Mouse (Mus musculus): ENCODE data around the gene Rundc3a. TPM values are rescaled to one million over a fixed set of nuclear protein-coding genes. Genes with fewer than 3 reads are reported as not detected.
A peak's percentile ranks its signal among the peaks of the same experiment; 100 is the strongest.
"Not testable (repeated sequence)": the region's sequence is repeated elsewhere in the genome, so short reads cannot be mapped to it uniquely, and the experiment has no call there.

The Rundc3a gene
- 1 to 10 TPM in 1 of 2 experiments, under 1 TPM in 1; 0.87 to 1.9 TPM for total RNA-seq (2021)
- long read RNA-seq, experiment 1, partial matches to known transcripts = 0 of 3 reads
- long read RNA-seq, experiment 1, other reads (novel, unspliced or antisense) = 2 of 3 reads
- long read RNA-seq, experiment 2 = 0 reads

GRCm38 (mm10) chr11:102393238-102393634, at the start of gene Rundc3a:
Gene Rundc3a, plus strand, starts transcription at chr11:102393403.
- peak; percentile 87 for DNase-seq

DNA sequence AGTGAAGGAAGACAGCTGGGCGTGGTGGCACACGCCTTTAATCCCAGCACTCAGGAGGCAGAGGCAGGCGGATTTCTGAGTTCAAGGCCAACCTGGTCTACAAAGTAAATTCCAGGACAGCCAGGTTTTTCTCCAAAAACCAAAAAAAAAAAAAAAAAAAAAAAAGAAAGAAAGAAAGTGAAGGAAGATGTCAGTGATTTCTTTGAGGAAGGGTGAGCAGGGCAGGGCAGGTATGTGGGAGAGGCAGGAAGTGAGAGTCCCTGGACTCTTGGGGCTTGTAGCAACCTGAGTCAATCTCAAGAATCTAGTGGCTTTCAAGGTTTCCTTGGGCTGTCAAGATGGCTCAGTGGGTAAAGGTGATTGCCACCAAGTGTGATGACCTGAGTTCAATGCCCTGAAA, 48.7 kb upstream of the Rundc3a start:
- DNase-seq = no peak

GRCm38 (mm10) chr11:102346926-102347325, 46.3 kb upstream of the Rundc3a start:
- no peak for DNase-seq

- DNase-seq = no peak
Observed at GRCm38 (mm10) chr11:102347683-102348082, 45.5 kb upstream of the Rundc3a start.

- no peak for DNase-seq
Observed at GRCm38 (mm10) chr11:102348101-102348585, 45.1 kb upstream of the Rundc3a start.

DNA sequence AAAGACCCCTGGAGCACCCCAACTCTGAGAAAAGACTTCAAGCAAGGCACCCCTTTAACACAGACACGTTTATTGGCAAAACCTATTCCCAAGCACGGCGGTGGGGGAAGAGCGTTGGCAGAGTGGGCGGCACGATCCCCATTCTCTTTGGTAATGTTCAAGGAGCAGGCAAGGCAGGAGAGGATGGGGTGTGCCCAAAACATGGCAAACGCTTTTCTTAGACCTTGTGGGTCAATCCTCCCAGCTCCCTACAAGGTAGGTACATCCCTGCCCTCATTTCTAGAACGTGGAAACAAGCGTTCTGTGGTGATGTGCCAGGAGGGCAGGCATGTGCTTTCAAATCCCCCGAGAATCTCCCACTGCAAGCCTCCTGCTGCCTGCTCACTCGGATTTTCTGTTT, 44.4 kb upstream of the Rundc3a start:
- no peak for DNase-seq

DNA sequence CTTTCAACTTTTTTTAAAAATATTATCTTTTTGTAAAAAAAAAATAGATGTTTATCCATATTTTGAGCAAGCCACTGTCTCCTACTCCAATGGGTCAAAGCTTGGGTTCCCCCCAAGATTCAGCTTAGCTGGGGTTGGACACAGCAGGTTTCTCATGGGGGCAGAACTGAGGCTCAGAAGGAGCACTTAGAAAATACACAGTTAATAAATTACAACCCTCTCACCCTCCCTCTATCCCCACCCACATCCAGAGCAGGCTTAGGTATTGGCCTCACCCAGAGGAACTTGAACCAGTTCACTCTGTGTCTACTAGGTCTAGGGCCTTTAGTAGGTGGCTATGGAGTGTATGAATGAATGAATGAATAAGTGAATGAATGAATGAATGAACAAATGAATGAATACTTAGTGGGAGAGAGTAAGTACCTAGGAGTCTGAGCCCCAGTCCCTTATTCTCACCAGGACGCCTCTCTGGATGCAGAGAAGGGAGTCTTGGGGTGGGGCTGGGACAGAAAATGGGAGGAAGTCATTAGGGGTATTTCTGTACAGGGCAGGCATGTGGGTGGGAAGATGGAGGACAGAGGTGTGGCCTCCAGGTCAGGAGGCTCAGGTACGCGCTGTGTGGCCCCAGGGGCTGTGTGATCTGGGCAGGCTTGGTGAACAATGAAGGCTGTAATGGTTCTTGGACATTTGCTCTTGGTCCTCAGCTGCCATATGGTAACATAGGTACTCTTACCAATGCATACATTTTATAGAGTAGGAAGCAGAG, 43.8 kb upstream of the Rundc3a start:
- no peak for DNase-seq

DNA sequence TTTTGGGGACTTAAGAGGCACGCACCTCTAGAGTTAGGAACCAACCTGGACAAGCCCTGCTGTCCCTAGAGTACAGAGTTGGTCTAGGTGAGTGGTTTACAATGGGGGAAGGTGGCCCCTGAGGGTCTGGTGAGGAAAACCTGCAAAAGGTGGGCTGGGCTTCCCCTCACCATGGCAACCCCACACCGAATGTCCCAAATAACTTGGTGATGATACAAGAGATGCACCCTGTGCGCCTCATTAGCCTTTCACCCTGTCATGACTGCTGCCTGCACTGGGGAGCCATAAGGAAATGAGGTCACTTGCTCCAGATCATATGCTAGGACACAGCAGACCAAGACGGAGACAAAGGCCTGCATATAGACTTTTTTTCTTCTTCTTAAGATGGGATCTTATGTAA, 42.8 kb upstream of the Rundc3a start:
- no peak for DNase-seq

- DNase-seq = no peak
Observed at GRCm38 (mm10) chr11:102350981-102351523, 42.2 kb upstream of the Rundc3a start.

DNA sequence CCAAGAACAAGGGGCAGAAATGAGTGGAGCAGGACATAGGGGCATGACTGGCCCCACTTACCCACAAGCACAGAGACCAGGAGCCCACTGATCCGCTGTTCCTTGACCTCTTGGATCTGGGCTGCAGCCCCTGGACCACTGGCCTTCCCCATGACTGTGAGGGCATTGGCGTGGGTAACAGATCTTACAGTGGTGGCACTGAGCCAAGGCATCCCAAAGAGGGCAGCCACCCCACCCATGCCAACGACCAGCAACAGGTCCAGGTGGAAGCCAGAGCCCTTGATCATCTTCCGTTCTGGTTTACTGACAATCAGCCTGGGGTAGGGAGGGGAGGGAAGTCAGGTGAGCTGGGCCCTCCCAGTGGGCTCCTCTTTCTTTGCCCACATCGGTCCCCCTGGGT, 40.8 kb upstream of the Rundc3a start:
- no peak for DNase-seq

DNA sequence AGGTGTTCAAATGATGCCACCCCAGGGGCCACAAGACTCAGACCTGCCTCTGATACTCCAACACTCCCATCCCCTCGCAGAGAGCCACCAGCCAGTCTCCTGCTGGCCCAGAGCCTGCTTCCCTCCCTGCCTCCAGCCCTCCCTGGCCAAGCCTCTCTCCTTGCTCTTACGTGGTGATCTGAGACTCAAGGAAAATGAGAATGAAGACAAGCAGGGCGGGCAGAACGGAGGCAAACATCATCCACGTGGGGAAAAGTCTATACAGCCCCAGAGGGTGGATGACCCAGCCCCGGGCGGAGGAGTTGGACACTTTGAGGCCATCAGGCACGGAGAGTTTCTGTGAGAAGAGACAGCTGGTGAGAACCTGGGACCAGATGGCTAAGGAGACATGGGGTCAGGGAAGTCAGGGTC, 40.2 kb upstream of the Rundc3a start:
- DNase-seq = no peak

- DNase-seq = no peak
Observed at GRCm38 (mm10) chr11:102355501-102355900, 37.7 kb upstream of the Rundc3a start.

DNA sequence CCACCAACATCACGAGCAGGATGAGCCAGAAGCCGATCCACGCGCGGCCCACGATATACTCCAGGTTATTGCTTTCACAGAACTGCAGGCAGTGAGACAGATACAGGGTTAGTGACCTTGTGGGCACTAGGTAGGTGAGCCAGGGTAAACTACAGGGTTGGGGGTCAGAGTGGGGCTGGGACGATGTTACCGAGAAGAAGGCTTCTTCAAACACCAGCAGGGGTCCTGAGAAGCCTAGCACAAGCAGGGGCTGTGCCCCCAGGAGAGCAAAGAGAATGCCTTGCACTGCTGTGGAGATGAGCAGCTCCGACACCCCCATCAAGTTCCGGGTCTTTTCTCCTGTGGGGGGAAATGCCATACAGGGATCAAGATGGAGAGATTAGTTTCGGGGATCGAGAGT, 37.0 kb upstream of the Rundc3a start:
- no peak for DNase-seq

GRCm38 (mm10) chr11:102356636-102357350, 36.4 kb upstream of the Rundc3a start:
- no peak for DNase-seq

- DNase-seq = no peak
Observed at GRCm38 (mm10) chr11:102358365-102358764, 34.8 kb upstream of the Rundc3a start.

- DNase-seq = no peak
Observed at GRCm38 (mm10) chr11:102361776-102362495, 31.3 kb upstream of the Rundc3a start.

DNA sequence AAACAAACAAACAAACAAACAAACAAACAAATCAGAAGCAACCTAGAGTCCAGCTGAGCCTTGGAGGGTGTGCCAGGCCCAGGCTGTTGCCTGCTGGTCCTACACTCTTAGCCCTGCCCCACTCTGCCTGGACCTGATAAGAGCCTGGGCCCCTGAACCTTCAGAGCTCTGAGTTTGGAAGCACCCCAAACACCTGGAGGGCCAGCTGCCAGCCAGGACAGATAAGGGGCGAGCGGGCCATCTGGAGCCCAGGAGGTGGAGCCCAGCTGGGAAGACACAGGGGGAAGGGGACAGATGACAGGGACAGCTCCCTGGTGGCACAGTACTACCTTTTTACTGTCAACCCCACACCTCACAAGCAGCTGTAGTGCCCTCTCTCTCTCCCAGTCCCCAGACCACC, 29.6 kb upstream of the Rundc3a start:
- no peak for DNase-seq

- DNase-seq = no peak
Observed at GRCm38 (mm10) chr11:102364570-102365371, 28.4 kb upstream of the Rundc3a start.

- DNase-seq = no peak
Observed at GRCm38 (mm10) chr11:102365699-102366098, 27.5 kb upstream of the Rundc3a start.

DNA sequence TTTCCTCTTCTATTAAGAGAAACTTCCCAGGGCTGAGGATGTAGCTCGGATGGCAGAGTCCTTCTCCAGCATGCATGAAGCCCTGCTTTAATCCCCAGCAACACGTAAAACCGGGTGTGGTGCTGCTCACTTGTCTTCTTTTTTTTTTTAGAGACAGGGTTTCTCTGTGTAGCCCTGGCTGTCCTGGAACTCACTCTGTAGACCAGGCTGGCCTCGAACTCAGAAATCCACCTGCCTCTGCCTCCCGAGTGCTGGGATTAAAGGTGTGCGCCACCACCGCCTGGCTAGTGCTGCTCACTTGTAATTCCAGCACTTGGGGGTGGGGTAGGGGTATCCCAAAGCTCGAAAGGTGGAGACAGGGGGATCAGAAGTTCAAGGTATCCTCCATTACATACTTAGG, 27.1 kb upstream of the Rundc3a start, which contains the start of gene Slc4a1:
Gene Slc4a1 (minus strand): TSS at position 101 of the 400 bp plus-strand sequence.
- DNase-seq = not testable (repeated sequence)

All from gastrocnemius, postnatal 10 days (tissue).